Mouse (Mus musculus): ENCODE data around the gene Trpm8. TPM values are rescaled to one million over a fixed set of nuclear protein-coding genes. Genes with fewer than 3 reads are reported as not detected.

Trpm8 gene
- polyA plus RNA-seq, 1 experiment from 2014 or later, result 0.04 TPM

- Histone ChIP-seq H3K4me1 (replicated peaks; ENCODE audit: control insufficient read depth, insufficient read depth, low read length) (no peaks in the 10 kb centered on the region), H3K4me2 (ENCODE audit: low read depth, low read length) (no peak overlapping the region)
- no peak for ATAC-seq (ENCODE audit: low read depth)
Observed at GRCm38 (mm10) chr1:88233421-88234247, 43.8 kb upstream of the Trpm8 start.

GRCm38 (mm10) chr1:88234248-88234610 lies 43.2 kb upstream of the Trpm8 start:
- no peak overlapping the region for H3K4me2 ChIP-seq (ENCODE audit: low read depth, low read length)
- no peak for ATAC-seq (ENCODE audit: low read depth)
- WGBS, result 54% methylated on average over 4 of the region's 4 CpGs

More at GRCm38 (mm10) chr1:88233421-88234247, 43.8 kb upstream of the Trpm8 start:
- no peak overlapping the region for H3K27ac ChIP-seq (ENCODE audit: low read length)
- no peak overlapping the region for H3K9ac ChIP-seq (ENCODE audit: low read length)
- peaks cover 84% of the 10 kb centered on the region for H3K9me3 ChIP-seq (ENCODE audit: control insufficient read depth, low read length)
- 64% methylated on average over 14 of the region's 14 CpGs for WGBS
- H3K36me3 ChIP-seq (ENCODE audit: control insufficient read depth, insufficient read depth, low read length), result no peaks in the 10 kb centered on the region
- H3K4me3 ChIP-seq (ENCODE audit: low read length), result no peak overlapping the region
- no peaks in the 10 kb centered on the region for H3K27me3 ChIP-seq (ENCODE audit: control insufficient read depth, insufficient read depth, low read depth, low read length)

GRCm38 (mm10) chr1:88234646-88235045 lies 42.8 kb upstream of the Trpm8 start:
- H3K27me3 ChIP-seq (ENCODE audit: control insufficient read depth, insufficient read depth, low read depth, low read length), result no peaks in the 10 kb centered on the region
- peaks cover 90% of the 10 kb centered on the region for H3K9me3 ChIP-seq (ENCODE audit: control insufficient read depth, low read length)
- ATAC-seq (ENCODE audit: low read depth), result no peak
- no peak overlapping the region for H3K9ac ChIP-seq (ENCODE audit: low read length)
- no peak overlapping the region for H3K27ac ChIP-seq (ENCODE audit: low read length)
- H3K4me3 ChIP-seq (ENCODE audit: low read length), result no peak overlapping the region
- H3K36me3 ChIP-seq (ENCODE audit: control insufficient read depth, insufficient read depth, low read length), result no peaks in the 10 kb centered on the region
- H3K4me2 ChIP-seq (ENCODE audit: low read depth, low read length), result no peak overlapping the region
- no peaks in the 10 kb centered on the region for H3K4me1 ChIP-seq (replicated peaks; ENCODE audit: control insufficient read depth, insufficient read depth, low read length)
- WGBS, result 39% methylated on average over 5 of the region's 5 CpGs

More at GRCm38 (mm10) chr1:88234248-88234610, 43.2 kb upstream of the Trpm8 start:
- Histone ChIP-seq H3K9me3 (ENCODE audit: control insufficient read depth, low read length) (peaks cover 90% of the 10 kb centered on the region), H3K4me1 (replicated peaks; ENCODE audit: control insufficient read depth, insufficient read depth, low read length) (no peaks in the 10 kb centered on the region), H3K9ac (ENCODE audit: low read length) (no peak overlapping the region), H3K36me3 (ENCODE audit: control insufficient read depth, insufficient read depth, low read length) (no peaks in the 10 kb centered on the region), H3K27ac (ENCODE audit: low read length) (no peak overlapping the region), H3K4me3 (ENCODE audit: low read length) (no peak overlapping the region), H3K27me3 (ENCODE audit: control insufficient read depth, insufficient read depth, low read depth, low read length) (no peaks in the 10 kb centered on the region)

GRCm38 (mm10) chr1:88235046-88235893 lies 42.2 kb upstream of the Trpm8 start:
- H3K4me3 ChIP-seq (ENCODE audit: low read length), result no peak overlapping the region
- ATAC-seq (ENCODE audit: low read depth), result no peak
- no peaks in the 10 kb centered on the region for H3K4me1 ChIP-seq (replicated peaks; ENCODE audit: control insufficient read depth, insufficient read depth, low read length)
- H3K27me3 ChIP-seq (ENCODE audit: control insufficient read depth, insufficient read depth, low read depth, low read length), result no peaks in the 10 kb centered on the region
- H3K9ac ChIP-seq (ENCODE audit: low read length), result no peak overlapping the region
- H3K36me3 ChIP-seq (ENCODE audit: control insufficient read depth, insufficient read depth, low read length), result no peaks in the 10 kb centered on the region
- 58% methylated on average over 11 of the region's 11 CpGs for WGBS
- H3K4me2 ChIP-seq (ENCODE audit: low read depth, low read length), result no peak overlapping the region
- H3K9me3 ChIP-seq (ENCODE audit: control insufficient read depth, low read length), result peaks cover 90% of the 10 kb centered on the region
- no peak overlapping the region for H3K27ac ChIP-seq (ENCODE audit: low read length)

GRCm38 (mm10) chr1:88235894-88236415 lies 41.5 kb upstream of the Trpm8 start:
- no peak overlapping the region for H3K9ac ChIP-seq (ENCODE audit: low read length)
- H3K36me3 ChIP-seq (ENCODE audit: control insufficient read depth, insufficient read depth, low read length), result no peaks in the 10 kb centered on the region
- H3K9me3 ChIP-seq (ENCODE audit: control insufficient read depth, low read length), result peaks cover 90% of the 10 kb centered on the region
- H3K4me1 ChIP-seq (replicated peaks; ENCODE audit: control insufficient read depth, insufficient read depth, low read length), result no peaks in the 10 kb centered on the region
- no peaks in the 10 kb centered on the region for H3K27me3 ChIP-seq (ENCODE audit: control insufficient read depth, insufficient read depth, low read depth, low read length)
- 58% methylated on average over 4 of the region's 4 CpGs for WGBS
- H3K4me2 ChIP-seq (ENCODE audit: low read depth, low read length), result no peak overlapping the region
- H3K27ac ChIP-seq (ENCODE audit: low read length), result no peak overlapping the region
- H3K4me3 ChIP-seq (ENCODE audit: low read length), result no peak overlapping the region
- no peak for ATAC-seq (ENCODE audit: low read depth)

GRCm38 (mm10) chr1:88237311-88237710 lies 40.1 kb upstream of the Trpm8 start:
- 70% methylated on average over 5 of the region's 5 CpGs for WGBS
- ATAC-seq (ENCODE audit: low read depth), result no peak
- Histone ChIP-seq H3K4me1 (replicated peaks; ENCODE audit: control insufficient read depth, insufficient read depth, low read length) (no peaks in the 10 kb centered on the region), H3K9me3 (ENCODE audit: control insufficient read depth, low read length) (peaks cover 81% of the 10 kb centered on the region), H3K9ac (ENCODE audit: low read length) (no peak overlapping the region), H3K4me3 (ENCODE audit: low read length) (no peak overlapping the region), H3K4me2 (ENCODE audit: low read depth, low read length) (no peak overlapping the region), H3K36me3 (ENCODE audit: control insufficient read depth, insufficient read depth, low read length) (no peaks in the 10 kb centered on the region), H3K27me3 (ENCODE audit: control insufficient read depth, insufficient read depth, low read depth, low read length) (no peaks in the 10 kb centered on the region), H3K27ac (ENCODE audit: low read length) (no peak overlapping the region)

- no peaks in the 10 kb centered on the region for H3K4me1 ChIP-seq (replicated peaks; ENCODE audit: control insufficient read depth, insufficient read depth, low read length)
- H3K4me2 ChIP-seq (ENCODE audit: low read depth, low read length), result no peak overlapping the region
- 75% methylated on average over 6 of the region's 6 CpGs for WGBS
- no peak overlapping the region for H3K9ac ChIP-seq (ENCODE audit: low read length)
- H3K4me3 ChIP-seq (ENCODE audit: low read length), result no peak overlapping the region
- peaks cover 78% of the 10 kb centered on the region for H3K9me3 ChIP-seq (ENCODE audit: control insufficient read depth, low read length)
- H3K27ac ChIP-seq (ENCODE audit: low read length), result no peak overlapping the region
- H3K36me3 ChIP-seq (ENCODE audit: control insufficient read depth, insufficient read depth, low read length), result no peaks in the 10 kb centered on the region
- no peaks in the 10 kb centered on the region for H3K27me3 ChIP-seq (ENCODE audit: control insufficient read depth, insufficient read depth, low read depth, low read length)
- ATAC-seq (ENCODE audit: low read depth), result no peak; the same call in 1 of the 2 replicates
Observed at GRCm38 (mm10) chr1:88238771-88239170, 38.7 kb upstream of the Trpm8 start.

- Histone ChIP-seq H3K36me3 (ENCODE audit: control insufficient read depth, insufficient read depth, low read length) (no peaks in the 10 kb centered on the region), H3K4me2 (ENCODE audit: low read depth, low read length) (no peak overlapping the region), H3K9ac (ENCODE audit: low read length) (no peak overlapping the region), H3K4me3 (ENCODE audit: low read length) (no peak overlapping the region), H3K9me3 (ENCODE audit: control insufficient read depth, low read length) (peaks cover 76% of the 10 kb centered on the region), H3K4me1 (replicated peaks; ENCODE audit: control insufficient read depth, insufficient read depth, low read length) (no peaks in the 10 kb centered on the region), H3K27ac (ENCODE audit: low read length) (no peak overlapping the region), H3K27me3 (ENCODE audit: control insufficient read depth, insufficient read depth, low read depth, low read length) (no peaks in the 10 kb centered on the region)
- 70% methylated on average over 5 of the region's 5 CpGs for WGBS
- ATAC-seq (ENCODE audit: low read depth), result no peak
Observed at GRCm38 (mm10) chr1:88240072-88240471, 37.4 kb upstream of the Trpm8 start.

GRCm38 (mm10) chr1:88240579-88240978 lies 36.9 kb upstream of the Trpm8 start:
- Histone ChIP-seq H3K4me2 (ENCODE audit: low read depth, low read length) (no peak overlapping the region), H3K4me3 (ENCODE audit: low read length) (no peak overlapping the region), H3K9me3 (ENCODE audit: control insufficient read depth, low read length) (peaks cover 76% of the 10 kb centered on the region), H3K27me3 (ENCODE audit: control insufficient read depth, insufficient read depth, low read depth, low read length) (no peaks in the 10 kb centered on the region), H3K36me3 (ENCODE audit: control insufficient read depth, insufficient read depth, low read length) (no peaks in the 10 kb centered on the region), H3K9ac (ENCODE audit: low read length) (no peak overlapping the region), H3K4me1 (replicated peaks; ENCODE audit: control insufficient read depth, insufficient read depth, low read length) (no peaks in the 10 kb centered on the region), H3K27ac (ENCODE audit: low read length) (no peak overlapping the region)
- ATAC-seq (ENCODE audit: low read depth), result peak; percentile 3; the same call in 1 of the 2 replicates
- 61% methylated on average over 4 of the region's 4 CpGs for WGBS

Data from lung, embryonic 16.5 days (tissue).